Mouse (Mus musculus) stomach, postnatal 0 days (tissue): ENCODE results near the gene Alx3.

Source experiments
- CTCF ChIP-seq: IDR thresholded peaks from 2 replicates; pipeline ENCODE4 v1.5.1; 2016; ENCODE audit warnings: antibody characterized with exemption, low read depth, mild to moderate bottlenecking, moderate library complexity
- EP300 ChIP-seq: optimal IDR thresholded peaks from 2 replicates; pipeline ENCODE3; 2016; ENCODE audit warnings: antibody characterized with exemption

- TF ChIP-seq CTCF, result no peak
- TF ChIP-seq EP300, result no peak
These were observed 11.7 kb upstream of the Alx3 start for GRCm38 (mm10) chr3:107582875-107583767.
